Mouse (Mus musculus) CH12F3 (cell line): ENCODE results near the gene Opcml.

Experiments used
- in situ Hi-C: fragments of 300-500 bp; cut with MboI; formaldehyde crosslinking; loops from 2 replicates; pipeline ENCODE4 v1.14.3; 2020; ENCODE audit warnings: low sequenced_read_pairs

Gene Opcml

DNA sequence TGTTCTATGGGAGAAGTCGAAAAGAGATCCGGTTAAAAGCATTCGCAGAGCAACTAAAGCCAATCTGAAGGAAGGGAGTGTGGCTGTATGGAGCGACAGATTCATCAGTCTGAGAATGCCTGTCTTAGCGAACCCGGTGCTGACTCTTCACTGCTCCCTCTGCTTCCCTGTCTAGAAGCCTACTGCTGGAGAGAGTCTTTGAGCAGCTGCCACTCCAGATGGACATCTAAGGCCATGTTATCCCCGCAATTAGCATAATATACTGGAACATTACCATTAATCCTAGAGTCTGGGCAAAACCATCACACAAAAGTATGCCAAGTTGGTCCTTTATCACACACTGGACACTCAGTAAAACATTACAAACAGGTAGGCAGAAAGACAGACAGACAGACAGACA is 206.0 kb downstream of the Opcml start:
- in situ Hi-C loops: no loop called here

DNA sequence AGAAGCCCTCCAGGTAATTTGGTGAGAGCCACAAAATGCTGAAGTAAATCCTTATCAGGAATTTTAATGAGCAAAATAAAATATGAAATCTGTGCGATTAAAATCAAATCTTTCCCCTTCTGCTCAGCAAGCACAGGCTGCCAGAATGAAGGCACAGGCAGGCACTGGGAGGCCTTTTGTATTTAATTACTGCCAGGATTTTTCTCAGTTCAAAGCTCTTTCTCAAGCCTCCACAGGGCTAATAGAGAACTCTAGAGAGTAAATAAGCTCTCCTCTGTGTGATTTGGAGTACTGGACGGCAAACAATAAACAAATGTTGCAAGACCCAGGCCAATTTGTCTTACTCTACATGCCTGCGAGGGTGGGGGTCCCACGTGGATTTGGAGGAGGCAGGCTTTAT is 208.2 kb downstream of the Opcml start:
- in situ Hi-C loops: no loop called here

DNA sequence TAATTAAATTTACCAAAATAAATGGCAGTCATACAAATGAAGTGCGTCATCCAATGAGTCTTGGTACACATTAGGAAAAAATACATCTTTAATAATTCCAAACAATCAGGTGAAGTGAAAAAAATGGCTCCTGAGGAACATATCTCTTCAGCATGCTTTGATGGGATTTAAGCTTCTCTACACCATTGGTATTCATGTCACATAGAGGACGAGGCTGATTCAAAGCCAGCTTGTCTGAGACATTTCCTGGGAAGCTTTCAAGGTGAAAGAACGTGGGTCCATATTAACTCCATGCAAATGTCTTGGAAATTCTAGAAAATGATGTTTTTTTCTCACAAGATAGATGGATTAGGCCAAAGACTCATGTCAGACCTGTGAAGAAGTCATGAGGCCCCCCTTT is 212.6 kb downstream of the Opcml start:
- in situ Hi-C loops: no loop called here

DNA sequence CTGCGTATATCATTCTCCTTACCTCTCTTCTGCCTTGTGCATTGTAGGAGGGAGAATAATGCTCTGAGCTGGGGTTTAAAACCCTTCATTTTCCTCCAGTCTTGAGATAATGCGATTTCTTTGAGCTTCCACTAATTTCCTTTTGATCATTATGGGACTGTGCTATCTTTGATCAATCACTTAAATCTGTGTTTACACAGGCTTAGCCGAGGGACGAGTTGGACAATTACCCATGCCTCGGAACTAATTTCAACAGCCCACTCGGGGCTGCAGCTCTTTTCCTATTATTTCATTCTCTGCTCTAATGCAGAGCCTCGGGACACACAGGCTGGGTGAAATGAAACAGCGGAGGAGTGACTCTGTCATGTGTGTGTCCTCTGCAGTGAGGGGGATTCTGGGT is 220.9 kb downstream of the Opcml start:
- in situ Hi-C loops: no loop called here

DNA sequence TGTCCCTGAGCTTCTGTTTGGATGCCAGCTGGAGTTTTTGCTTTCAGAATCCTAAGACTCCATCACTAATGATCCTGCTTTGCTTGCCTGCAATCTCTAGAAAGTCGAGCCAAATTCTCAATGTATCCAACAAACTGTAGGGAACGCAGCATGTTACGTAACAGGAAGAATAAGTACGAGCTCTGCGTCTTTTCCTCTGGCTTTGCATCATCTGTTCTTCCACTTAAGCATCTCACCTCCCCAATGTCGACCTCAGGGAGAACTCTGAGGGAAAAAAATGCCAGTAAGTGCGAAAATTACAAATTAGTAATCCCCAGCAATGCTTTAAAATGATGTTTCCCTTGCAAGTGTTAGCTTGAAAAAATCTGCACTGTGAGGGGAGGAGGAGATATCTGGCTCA is 222.1 kb downstream of the Opcml start:
- in situ Hi-C loops: no loop called here

DNA sequence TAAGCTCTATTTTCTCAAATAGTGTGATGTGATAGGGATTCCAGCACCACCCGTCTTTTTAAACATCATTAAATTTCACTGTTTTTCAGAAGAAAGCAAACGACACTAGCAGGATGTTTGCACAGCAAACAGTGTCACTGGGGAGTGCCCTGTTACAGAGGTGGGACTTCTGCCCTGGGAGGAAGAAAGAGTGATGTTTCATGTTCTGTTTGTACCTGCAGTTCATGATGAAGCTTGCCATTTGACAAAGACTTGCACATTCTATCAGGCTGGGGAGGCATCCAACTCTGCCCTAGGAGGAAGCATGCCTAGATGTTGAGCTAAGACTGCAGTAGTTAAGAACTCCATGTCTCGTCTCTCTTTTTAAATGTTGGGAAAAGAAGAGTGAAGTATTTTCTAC is 222.6 kb downstream of the Opcml start:
- in situ Hi-C loops: no loop called here

DNA sequence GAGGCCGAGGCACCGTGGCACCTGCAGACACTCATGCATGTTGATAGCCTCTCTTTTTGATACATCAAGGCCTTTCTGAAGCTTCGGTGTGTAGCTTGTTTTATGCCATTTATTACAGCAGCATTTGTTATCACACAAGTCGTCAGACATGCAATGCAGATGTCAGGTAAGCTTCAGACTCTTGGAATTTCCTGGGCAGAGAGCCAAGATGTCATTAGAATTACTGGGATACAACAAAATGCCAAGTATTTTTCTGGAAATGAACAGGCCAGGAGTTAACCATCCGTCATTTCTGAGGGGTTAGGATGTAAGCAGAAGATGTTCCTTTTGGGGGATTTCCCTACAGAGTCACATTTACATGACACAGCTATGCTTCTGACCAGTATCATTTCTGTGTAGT is 237.6 kb downstream of the Opcml start:
- in situ Hi-C loops: no loop called here

DNA sequence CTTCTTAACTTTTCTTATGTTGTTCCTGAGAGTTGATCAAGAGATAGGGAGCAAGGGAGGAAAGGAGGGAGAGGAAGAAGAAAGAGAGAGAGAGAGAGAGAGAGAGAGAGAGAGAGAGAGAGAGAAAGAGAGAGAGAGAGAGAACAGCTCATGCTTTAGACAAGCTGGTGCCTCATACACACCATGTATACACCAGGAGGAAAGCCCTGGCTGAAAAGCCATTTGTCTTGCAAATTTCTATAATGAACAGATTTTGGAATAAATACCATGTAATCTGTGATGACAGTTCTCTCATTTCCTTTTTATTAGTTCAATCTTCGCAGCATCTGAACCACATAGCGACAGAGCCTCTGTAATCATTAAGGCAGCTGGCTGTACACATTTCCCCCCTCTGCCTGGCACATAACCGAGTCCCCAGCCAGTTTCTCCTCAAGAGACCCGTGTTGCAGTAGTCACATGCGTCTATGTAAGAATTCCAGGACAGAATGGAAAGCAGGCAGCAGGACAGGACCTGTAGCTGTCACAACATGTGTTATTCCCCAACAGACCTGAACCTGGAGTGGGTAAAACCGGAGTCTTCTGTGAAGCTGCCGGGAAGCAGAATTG is 238.3 kb downstream of the Opcml start:
- in situ Hi-C loops: no loop called here

DNA sequence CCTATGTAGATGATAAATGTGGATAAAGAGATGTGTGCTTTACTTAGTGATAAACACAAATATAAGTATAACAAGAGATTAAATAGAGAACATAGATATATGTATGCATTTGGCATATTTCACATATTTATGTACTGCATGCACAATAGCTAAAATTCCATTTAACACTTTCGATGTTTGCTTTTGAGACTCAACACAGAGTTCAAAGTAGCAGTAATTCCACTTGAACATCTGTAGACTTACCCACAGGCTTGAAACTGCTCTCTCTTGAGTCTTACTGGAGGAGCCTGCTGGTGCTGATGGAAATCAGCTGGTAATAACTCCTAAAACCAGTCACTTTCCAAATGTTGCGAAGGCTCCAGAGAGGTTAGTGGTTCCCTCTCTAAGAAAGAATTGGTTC is 258.6 kb downstream of the Opcml start:
- in situ Hi-C loops: no loop called here

DNA sequence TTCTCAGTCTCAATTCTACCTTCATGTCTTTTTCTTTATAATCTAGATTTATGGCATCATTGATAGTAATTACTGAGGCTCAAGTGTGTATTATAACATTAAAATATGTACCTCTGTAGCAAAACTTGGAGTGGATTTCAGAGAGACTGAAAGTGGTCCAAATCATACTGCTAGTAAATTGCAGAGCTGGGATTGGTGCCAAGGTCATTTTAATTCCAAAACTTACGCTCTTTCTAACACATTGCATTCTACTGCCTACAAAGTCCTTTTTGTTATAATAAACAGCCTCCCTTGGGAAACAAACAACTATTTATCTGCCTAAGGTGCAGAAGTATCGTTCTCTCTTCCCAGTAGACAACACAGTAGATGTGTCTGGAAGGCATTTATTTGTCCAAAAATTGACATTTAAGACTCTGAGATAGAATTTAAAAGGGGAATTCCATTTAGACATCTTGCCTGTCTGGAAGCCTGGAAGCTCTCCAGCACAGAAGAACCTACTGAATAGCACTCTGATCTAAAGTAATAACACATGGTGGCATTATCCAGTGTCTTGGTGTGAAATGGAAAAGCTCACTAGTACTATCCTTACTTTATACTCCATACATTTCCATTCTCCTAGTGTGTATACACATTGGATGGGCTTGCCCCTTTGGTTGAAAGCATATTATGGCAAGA is 266.7 kb downstream of the Opcml start:
- in situ Hi-C loops: no loop called here

DNA sequence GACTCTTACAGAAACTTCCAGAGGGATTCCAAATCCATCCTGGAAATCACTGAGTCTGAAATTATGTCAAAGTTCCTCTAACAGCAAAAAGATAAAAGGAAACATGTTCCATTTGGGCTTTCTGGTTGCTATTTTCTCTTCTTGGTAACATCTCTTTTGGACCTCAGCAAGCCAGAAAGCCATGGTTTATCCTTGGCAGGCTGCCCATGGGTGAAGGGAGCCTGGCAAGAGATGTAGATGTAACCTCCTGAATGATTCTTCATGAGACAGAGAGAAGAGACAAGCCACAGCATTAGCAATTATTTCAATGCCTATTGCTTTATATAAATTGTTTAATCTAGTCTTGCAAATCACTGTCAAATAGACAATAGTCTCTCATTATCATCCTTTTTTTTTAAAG is 274.6 kb downstream of the Opcml start:
- in situ Hi-C loops: no loop called here

DNA sequence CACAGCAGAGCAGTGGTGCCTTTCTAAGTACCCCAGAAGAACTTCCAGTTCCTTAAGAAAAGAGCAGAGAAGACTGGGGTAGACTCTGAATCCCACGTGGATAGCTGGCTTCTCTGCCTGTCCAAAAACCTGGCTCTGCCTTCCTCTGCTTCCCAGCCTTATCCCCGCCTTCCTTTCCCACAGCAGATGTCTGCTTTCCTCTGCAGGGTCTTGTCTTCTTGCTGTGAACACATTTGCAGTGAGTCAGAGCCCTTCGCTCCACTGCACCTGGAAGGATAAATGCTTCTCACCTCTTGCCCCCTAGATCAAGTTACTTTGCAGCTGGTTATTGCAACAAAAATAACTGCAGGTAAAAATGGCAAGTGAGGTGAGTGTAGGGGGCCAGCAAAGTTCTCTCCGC is 290.1 kb downstream of the Opcml start:
- in situ Hi-C loops: no loop called here

DNA sequence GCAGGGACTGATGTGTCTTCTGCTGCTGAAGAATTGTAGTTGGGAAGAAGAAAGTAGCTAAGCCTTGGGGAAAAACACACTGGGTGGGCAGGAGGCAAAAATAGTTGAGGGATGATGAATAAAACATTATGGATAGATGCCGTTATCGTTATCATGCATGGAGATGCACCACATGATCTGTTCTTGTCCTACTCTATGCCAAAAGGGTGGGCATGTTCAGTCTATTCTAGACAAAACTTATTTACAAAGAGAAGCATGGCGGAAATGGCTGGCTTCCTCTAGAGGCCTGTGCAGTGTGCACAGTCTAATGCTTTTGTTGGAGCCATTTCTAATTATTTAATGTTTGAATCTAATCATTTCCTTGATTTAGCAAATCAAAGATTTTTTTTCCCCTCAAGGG is 293.2 kb downstream of the Opcml start:
- in situ Hi-C loops: no loop called here

DNA sequence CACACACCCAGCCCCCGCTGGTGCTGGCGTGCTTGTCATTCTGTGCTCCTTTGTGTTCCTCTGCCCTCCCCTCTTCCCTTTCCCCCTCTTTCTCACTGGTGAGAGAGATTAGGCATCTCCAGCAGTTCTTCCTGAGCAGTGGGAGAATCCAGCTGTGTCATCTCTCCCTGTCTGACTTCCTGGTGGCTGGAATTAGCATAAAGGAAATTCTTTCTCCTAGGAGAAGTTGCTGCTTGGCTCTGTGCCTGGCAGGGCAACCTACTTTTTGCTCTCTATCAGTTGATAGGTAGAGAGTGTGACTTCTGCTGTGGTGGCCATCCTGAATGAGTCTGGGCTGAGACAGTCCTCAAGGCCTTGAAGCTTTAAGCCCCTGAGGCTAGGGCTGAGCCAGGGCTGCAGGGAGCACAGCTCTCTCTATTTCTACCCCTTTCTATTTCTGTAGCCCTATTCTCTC is 293.7 kb downstream of the Opcml start:
- in situ Hi-C loops: no loop called here

DNA sequence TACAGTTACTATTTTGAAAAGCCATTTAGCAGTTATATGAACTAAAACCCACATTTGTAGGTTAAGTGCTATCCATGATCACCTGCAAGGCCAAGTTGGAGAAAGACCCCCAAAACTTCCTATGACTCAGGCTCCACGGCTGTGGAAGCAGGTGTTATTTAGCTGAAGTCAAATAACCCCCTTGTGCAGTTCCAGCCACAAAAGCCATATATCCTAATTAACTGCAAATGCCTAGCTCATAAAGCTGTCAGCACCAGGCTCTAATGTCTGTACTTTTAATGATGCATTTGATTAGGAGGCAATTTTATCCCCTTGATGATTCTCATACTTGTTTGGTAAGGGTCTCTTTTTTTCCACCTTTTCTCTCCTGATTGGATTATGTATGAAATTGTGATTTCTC is 300.8 kb downstream of the Opcml start:
- in situ Hi-C loops: no loop called here

DNA sequence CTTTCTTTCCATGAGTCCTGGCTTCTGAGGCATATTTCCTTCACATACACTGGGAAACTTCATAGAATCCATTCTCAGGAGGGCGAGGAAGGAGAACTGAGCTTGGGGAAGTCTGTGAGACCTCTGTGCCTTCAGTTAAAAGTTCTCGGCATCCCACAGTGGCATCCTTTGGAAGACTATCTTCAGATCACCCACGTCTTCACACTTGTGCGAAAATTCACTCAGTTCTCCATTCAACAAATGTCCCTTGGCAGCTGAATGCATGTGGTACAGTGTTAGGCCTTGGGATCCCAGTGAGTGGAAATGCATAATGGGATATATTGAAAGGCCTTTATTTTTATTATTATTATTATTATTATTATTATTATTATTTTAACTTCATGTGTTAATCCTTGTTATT is 304.1 kb downstream of the Opcml start:
- in situ Hi-C loops: no loop called here

DNA sequence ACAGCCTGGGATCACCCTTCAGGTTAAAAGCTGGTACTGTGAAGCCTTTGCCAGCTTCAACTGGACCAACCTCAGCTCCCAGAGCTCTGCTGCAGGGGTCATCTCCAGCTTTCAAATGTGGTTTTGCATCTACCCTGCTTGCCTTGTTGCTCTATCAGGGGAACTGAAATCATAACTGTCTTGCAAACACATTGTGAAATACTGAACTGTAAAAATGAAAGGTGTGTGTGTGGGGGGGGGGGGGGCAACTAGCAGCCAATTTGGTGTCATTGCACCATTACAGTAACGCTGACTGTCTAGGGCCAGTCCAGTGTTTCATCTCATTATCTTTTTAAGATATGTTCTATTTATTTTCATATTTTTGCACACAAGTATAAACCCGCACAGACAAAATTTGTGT is 305.6 kb downstream of the Opcml start:
- in situ Hi-C loops: no loop called here

DNA sequence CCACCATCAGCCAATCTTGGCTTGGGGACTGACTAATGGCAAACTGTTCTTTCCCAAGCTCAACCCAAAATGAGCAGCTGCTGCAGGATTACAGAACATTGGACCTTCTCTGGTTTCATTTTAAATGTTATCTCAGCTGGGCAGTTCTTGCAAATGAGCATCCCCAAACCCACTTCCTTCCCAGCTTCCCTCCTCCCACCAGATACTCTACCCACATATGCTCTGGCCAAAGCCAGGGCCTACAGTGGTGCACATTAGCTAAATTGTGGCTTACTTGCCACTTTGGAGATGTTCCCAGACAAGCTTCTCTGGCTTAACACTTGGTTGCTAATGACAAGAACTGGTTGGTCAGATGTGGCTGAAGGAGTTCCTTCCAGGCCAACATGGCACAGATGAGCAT is 311.4 kb downstream of the Opcml start:
- in situ Hi-C loops: no loop called here

DNA sequence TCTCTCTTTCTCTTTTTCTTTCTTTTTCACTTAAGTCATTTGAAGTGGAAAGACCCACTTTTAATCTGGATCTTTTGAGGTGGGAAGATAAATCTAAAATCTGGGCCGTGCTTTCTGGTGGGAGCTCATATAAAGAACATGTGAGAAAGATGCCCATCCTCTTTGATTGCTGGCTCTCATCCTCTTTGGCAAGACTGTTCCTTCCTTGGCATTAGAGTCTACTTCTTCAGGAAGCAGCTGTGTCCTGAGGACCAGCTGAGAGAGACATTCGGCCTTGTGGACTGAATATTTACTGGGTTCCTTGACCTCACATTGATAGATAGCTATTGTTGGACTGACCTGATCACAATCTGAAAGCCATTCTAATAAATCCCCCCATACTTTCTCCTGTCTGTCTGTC is 331.3 kb downstream of the Opcml start:
- in situ Hi-C loops: no loop called here

DNA sequence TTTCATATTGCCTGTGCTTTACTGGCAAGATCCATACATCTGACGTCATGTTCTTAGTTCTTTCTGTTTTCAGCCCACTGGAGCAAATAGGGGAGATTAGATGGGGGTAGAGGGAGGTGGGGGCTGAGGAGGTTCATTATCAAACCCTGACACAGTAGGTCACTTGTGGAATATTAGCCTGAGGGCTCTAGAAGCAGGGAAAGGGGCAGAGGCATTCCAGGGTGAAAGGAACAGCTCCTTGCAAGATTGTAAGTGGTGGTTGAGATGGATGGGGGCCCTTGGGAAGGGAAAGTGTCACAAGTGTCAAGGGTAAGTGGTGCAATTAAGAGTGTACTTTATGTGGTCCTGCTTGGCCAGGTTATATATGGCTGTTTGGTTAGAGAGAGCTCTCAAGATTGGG is 338.2 kb downstream of the Opcml start:
- in situ Hi-C loops: no loop called here

DNA sequence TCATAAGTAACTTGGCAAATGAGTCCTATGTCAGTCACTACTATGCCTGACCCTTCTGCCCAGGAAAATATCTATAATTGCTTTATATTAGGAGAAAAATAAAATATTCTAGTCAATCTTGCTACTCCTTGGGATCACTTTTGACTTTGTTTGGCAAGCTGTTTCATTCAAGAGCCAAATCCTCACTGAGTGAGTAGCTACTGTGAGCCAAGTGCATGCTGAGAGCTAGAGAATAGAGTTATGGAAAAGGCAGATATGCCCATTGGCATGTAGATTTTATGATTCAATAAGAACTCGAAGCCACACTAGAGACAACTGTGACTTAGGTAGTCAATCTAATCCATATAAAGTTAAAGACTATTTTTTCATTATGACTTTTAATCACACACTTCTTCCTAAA is 340.9 kb downstream of the Opcml start:
- in situ Hi-C loops: no loop called here

DNA sequence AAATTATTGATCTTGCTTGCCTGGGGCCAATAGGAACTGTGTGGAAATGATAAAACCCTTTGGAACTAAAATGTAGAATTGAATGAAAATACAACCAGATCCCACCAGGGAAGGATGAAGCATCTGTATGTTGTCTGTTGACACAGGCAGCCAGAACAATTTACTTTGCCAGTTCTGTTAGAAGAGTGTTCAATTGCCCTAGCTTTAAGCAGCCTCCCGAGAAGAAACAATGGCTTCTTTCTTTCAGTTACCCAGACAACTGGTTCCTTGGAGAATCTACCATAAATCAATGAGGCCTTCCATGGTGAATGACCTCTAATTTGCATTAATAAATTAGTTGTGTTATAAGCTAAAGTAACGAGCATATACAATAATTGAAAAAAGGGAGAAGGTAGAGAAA is 346.0 kb downstream of the Opcml start:
- in situ Hi-C loops: no loop called here

DNA sequence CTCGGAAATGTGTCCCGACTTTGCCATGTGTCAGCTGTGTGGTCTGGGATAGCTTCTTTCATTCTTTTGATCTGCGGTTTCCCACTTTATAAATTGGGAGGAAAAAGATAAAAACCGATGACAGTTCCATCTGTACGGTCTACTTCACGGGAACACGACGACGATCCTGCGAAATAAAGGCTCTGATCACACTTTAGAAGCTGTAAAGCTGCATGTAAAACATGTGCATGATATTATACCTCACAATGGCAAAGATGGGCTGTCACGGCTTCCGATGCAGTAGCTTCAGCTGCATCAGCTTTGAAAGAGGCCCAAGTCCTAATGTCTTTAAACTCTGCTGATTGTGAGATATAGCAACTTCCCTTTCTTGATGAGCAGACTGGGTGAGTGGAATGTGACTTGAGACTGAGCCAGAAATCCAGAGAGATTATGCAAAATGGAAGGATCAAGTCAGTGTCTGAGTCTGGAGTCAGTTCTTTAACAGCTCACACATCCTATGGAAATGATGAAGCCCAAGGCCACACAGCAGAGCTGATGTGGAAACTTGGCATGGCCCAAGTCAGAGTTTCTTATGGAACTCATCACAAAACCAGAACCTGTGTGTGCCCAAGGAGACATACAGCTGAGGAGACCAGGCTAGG is 349.5 kb downstream of the Opcml start:
- in situ Hi-C loops: no loop called here
